Mouse (Mus musculus) limb, embryonic 14.5 days (tissue): ENCODE data around the gene Tulp3. TPM values are rescaled to one million over a fixed set of nuclear protein-coding genes. Genes with fewer than 3 reads are reported as not detected.

Experiments
- ATAC-seq: fragments of 200-750 bp; cut with Nextera tagmentation; 2 replicates; pipeline ENCODE4 v1.8.0; 2017; ENCODE audit warnings: low read depth, moderate number of reproducible peaks, moderate TSS enrichment; ENCODE audit not compliant: low FRiP score
- DNase-seq: peaks from one replicate; pipeline ENCODE4 v3.0.0-alpha.2; 2015; ENCODE audit warnings: low spot score
- H3K27ac ChIP-seq: fragments of 300-500 bp; sonication (generic); replicated peaks from 2 replicates; pipeline ENCODE4 v1.5.1; 2014; ENCODE audit warnings: low read depth, mild to moderate bottlenecking, low read length, moderate library complexity, mixed read lengths
- H3K27me3 ChIP-seq: fragments of 300-500 bp; sonication (generic); 2 replicates; pipeline ENCODE4 v1.6.1; 2014; ENCODE audit warnings: low read length, mixed read lengths; ENCODE audit not compliant: control insufficient read depth, insufficient read depth
- H3K36me3 ChIP-seq: fragments of 300-500 bp; sonication (generic); 2 replicates; pipeline ENCODE4 v1.6.1; 2014; ENCODE audit warnings: mild to moderate bottlenecking, low read length, moderate library complexity, mixed read lengths; ENCODE audit not compliant: control insufficient read depth, insufficient read depth
- H3K4me1 ChIP-seq: fragments of 300-500 bp; sonication (generic); 2 replicates; pipeline ENCODE4 v1.6.1; 2014; ENCODE audit warnings: antibody characterized with exemption, low read length, mixed read lengths; ENCODE audit not compliant: control insufficient read depth, insufficient read depth
- H3K4me2 ChIP-seq: fragments of 300-500 bp; sonication (generic); replicated peaks from 2 replicates; pipeline ENCODE4 v1.6.1; 2014; ENCODE audit warnings: low read depth, mild to moderate bottlenecking, low read length, moderate library complexity; ENCODE audit not compliant: severe bottlenecking
- H3K4me3 ChIP-seq: fragments of 300-500 bp; sonication (generic); replicated peaks from 2 replicates; pipeline ENCODE4 v1.5.1; 2014; ENCODE audit warnings: low read length
- H3K9ac ChIP-seq: fragments of 300-500 bp; sonication (generic); 2 replicates; pipeline ENCODE4 v1.6.1; 2014; ENCODE audit warnings: mild to moderate bottlenecking, low read depth, low read length, moderate library complexity; ENCODE audit not compliant: severe bottlenecking
- H3K9me3 ChIP-seq: fragments of 300-500 bp; sonication (generic); 2 replicates; pipeline ENCODE4 v1.6.1; 2016; ENCODE audit warnings: low read length; ENCODE audit not compliant: control insufficient read depth
- POLR2A ChIP-seq: fragments of 200-500 bp; IDR thresholded peaks from 2 replicates; pipeline ENCODE4 v1.8.0; 2012; ENCODE audit warnings: inconsistent platforms, mild to moderate bottlenecking, moderate library complexity, borderline replicate concordance; ENCODE audit not compliant: insufficient read depth, insufficient read length; ENCODE audit errors: extremely low read depth
- WGBS: fragments of 180-500 bp; shearing (Covaris S2); extraction: QIAGEN DNeasy Blood & Tissue Kit; methylation state at CpG from one replicate; pipeline ENCODE4 v1.1.7; 2014; 5-methylcytosine and 5-hydroxymethylcytosine counted together
- polyA plus RNA-seq, 2 experiments: library from polyadenylated mRNA; depleted of rRNA in 1 of 2; stranded (reverse) in 1 of 2; unstranded in 1 of 2; fragments of >200 nt; fragmentation: Nextera tagmentation in 1 of 2; extraction: Ambion mirVana in 1 of 2; gene quantifications; 2 replicates each; pipeline versions ENCODE4 v1.2.1 to v1.2.3; 2012 to 2014

Tulp3 gene
- polyA plus RNA-seq, 2 experiments = 20.3 to 49.0 TPM

DNA sequence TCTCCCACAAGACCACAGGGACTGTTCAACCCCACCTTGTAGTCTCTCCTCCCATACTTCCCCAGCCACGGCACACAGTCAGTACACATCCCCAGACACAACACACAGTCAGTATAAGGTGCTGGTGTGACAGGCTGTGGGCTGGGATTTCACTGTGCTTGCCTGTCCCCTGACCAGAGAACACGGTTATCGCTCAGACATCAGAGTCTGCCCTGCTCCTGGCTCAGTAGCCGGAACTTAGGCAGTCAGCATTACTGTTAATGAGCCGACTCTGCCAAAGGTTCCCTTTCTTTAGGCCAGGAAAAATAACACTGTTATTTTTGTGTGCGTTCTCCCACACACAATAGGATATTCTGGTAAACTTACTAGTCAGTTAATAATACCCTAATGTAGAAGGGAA, 79.3 kb downstream of the Tulp3 start:
- 89% methylated on average over 6 of the region's 6 CpGs for WGBS
- H3K9ac ChIP-seq = no peak overlapping the region
- no peak for DNase-seq
- H3K9me3 ChIP-seq = no peaks in the 10 kb centered on the region
- peaks cover 7% of the 10 kb centered on the region for H3K4me1 ChIP-seq
- no peak for ATAC-seq
- no peak overlapping the region for H3K27ac ChIP-seq
- TF ChIP-seq POLR2A = no peak
- H3K36me3 ChIP-seq = no peaks in the 10 kb centered on the region
- H3K4me2 ChIP-seq = no peak overlapping the region
- H3K27me3 ChIP-seq = no peaks in the 10 kb centered on the region
- no peak overlapping the region for H3K4me3 ChIP-seq

DNA sequence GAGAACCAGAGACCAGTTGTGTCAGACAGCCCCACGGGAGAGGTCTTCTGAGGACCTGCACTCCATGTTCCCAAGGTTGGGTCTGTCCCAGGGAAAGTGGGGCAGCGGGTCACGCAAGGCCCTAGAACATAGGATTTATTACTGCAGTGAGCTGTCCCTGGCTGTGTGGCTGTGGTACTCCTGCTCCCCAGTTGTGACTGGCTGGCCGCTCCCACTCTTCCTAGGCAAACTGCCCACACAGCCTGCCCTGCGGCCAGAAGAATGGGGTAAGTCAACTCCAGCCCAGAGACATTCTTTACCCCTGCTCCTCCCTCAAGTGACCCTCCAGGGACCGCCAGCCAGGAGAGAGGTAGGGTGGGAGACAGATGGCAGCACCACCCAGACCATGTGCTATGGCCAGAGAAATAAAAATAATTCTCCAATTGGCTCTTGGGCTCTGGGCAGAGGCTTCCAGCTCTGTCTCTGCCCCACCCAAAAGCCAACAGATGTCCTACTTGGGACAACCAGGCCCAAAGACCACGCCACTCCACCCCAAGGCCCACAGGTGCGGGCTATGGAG, 80.1 kb downstream of the Tulp3 start:
- Histone ChIP-seq H3K4me1 (peaks cover 5% of the 10 kb centered on the region; the same call in 1 of the 2 replicates), H3K9ac (no peak overlapping the region), H3K9me3 (no peaks in the 10 kb centered on the region), H3K4me3 (no peak overlapping the region), H3K27ac (no peak overlapping the region), H3K27me3 (no peaks in the 10 kb centered on the region), H3K4me2 (no peak overlapping the region), H3K36me3 (no peaks in the 10 kb centered on the region)
- DNase-seq (no peak), ATAC-seq (0 out of 2 replicates have a peak, but pooled peaks have one; percentile 6)
- 80% methylated on average over 8 of the region's 8 CpGs for WGBS
- TF ChIP-seq POLR2A = no peak

DNA sequence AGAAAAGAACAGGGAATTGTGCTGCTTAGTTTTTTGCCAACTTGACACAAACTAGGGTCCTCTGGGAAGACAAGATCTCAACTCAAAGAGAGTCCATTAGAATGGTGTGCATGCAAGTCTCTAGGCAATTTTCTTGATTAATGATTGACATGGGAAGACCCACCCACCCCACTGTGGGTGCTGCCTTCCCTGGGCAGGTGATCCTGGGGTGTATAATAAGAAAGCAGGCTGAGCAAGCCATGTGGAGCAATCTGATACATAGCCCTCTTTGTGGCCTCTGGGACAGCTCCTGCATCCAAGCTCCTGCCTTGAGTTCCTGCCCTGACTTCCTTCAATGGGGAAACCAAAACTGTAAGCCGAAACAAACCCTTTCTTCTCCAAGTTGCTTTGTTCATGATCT, 82.1 kb downstream of the Tulp3 start:
- Histone ChIP-seq H3K27ac (no peak overlapping the region), H3K27me3 (no peaks in the 10 kb centered on the region), H3K4me3 (no peak overlapping the region), H3K4me2 (no peak overlapping the region), H3K9ac (no peak overlapping the region), H3K9me3 (no peaks in the 10 kb centered on the region), H3K36me3 (no peaks in the 10 kb centered on the region), H3K4me1 (no peaks in the 10 kb centered on the region)
- ATAC-seq (no peak), DNase-seq (no peak)
- WGBS = 81% methylated on average over 1 of the region's 1 CpGs
- TF ChIP-seq POLR2A = no peak

DNA sequence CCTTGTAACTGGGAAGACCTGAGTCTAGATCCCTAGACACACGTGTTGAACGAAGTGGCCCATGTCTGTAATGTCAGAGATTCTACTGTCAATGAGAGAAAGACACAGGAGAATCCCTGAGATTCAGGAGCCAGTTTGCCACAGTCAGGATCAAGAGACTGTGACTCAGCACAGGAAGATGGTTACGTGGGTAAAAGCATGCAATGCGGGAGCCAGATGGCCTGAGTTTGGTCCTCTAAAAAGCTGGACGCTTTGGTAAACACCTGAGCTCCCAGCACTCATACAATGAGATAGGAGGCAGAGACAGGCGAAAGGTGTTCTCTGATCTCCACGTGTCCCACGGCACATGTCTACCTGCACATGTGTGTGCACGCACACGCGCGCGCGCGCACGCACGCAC, 82.9 kb downstream of the Tulp3 start:
- no peak for DNase-seq
- H3K9me3 ChIP-seq = no peaks in the 10 kb centered on the region
- no peak overlapping the region for H3K9ac ChIP-seq
- TF ChIP-seq POLR2A = no peak
- H3K4me1 ChIP-seq = no peaks in the 10 kb centered on the region
- H3K27ac ChIP-seq = no peak overlapping the region
- H3K27me3 ChIP-seq = no peaks in the 10 kb centered on the region
- H3K4me2 ChIP-seq = no peak overlapping the region
- 92% methylated on average over 17 of the region's 17 CpGs for WGBS
- no peaks in the 10 kb centered on the region for H3K36me3 ChIP-seq
- ATAC-seq = no peak
- no peak overlapping the region for H3K4me3 ChIP-seq

Other genes starting within 250 kb of the Tulp3 start
- gene Tspan9, start 212.3 kb downstream of the Tulp3 start, polyA plus RNA-seq (2012; rRNA removed) = 151 and 192 TPM in 2 replicates
- gene Tspan9, start 212.3 kb downstream of the Tulp3 start, polyA plus RNA-seq (2014; fragmentation: Nextera tagmentation; extraction: Ambion mirVana) = 134 and 141 TPM in 2 replicates
- 4.6 and 5.3 TPM in 2 replicates for gene Tead4, start 55.0 kb downstream of the Tulp3 start, polyA plus RNA-seq (2012; rRNA removed)
- gene Tead4, start 55.0 kb downstream of the Tulp3 start, polyA plus RNA-seq (2014; fragmentation: Nextera tagmentation; extraction: Ambion mirVana) = 3.7 and 5.8 TPM in 2 replicates
- 58.8 and 61.3 TPM in 2 replicates for gene Rhno1, start 7.1 kb upstream of the Tulp3 start, polyA plus RNA-seq (2012; rRNA removed)
- gene Rhno1, start 7.1 kb upstream of the Tulp3 start, polyA plus RNA-seq (2014; fragmentation: Nextera tagmentation; extraction: Ambion mirVana) = 127 and 138 TPM in 2 replicates
- gene Foxm1, start 7.1 kb upstream of the Tulp3 start, polyA plus RNA-seq (2012; rRNA removed) = 81.2 and 93.9 TPM in 2 replicates
- gene Foxm1, start 7.1 kb upstream of the Tulp3 start, polyA plus RNA-seq (2014; fragmentation: Nextera tagmentation; extraction: Ambion mirVana) = 30.9 and 33.1 TPM in 2 replicates
- 0.77 and 1.1 TPM in 2 replicates for gene Tex52, start 19.6 kb upstream of the Tulp3 start, polyA plus RNA-seq (2012; rRNA removed)
- gene Tex52, start 19.6 kb upstream of the Tulp3 start, polyA plus RNA-seq (2014; fragmentation: Nextera tagmentation; extraction: Ambion mirVana) = 0.26 and 0.37 TPM in 2 replicates
- gene Gm44596, start 19.7 kb upstream of the Tulp3 start, polyA plus RNA-seq (2012; rRNA removed) = not detected in 2 replicates
- gene Gm44596, start 19.7 kb upstream of the Tulp3 start, polyA plus RNA-seq (2014; fragmentation: Nextera tagmentation; extraction: Ambion mirVana) = not detected in 2 replicates
- gene Nrip2, start 43.4 kb upstream of the Tulp3 start, polyA plus RNA-seq (2012; rRNA removed) = 5.7 and 6.2 TPM in 2 replicates
- gene Nrip2, start 43.4 kb upstream of the Tulp3 start, polyA plus RNA-seq (2014; fragmentation: Nextera tagmentation; extraction: Ambion mirVana) = 7.0 and 8.3 TPM in 2 replicates
- gene Itfg2, start 69.1 kb upstream of the Tulp3 start, polyA plus RNA-seq (2012; rRNA removed) = 34.5 and 41.5 TPM in 2 replicates
- gene Itfg2, start 69.1 kb upstream of the Tulp3 start, polyA plus RNA-seq (2014; fragmentation: Nextera tagmentation; extraction: Ambion mirVana) = 29.0 and 32.1 TPM in 2 replicates
- 187 and 227 TPM in 2 replicates for gene Fkbp4, start 82.8 kb upstream of the Tulp3 start, polyA plus RNA-seq (2012; rRNA removed)
- 297 and 306 TPM in 2 replicates for gene Fkbp4, start 82.8 kb upstream of the Tulp3 start, polyA plus RNA-seq (2014; fragmentation: Nextera tagmentation; extraction: Ambion mirVana)
- 0.06 and 0.47 TPM in 2 replicates for gene Pzp, start 170.9 kb upstream of the Tulp3 start, polyA plus RNA-seq (2012; rRNA removed)
- gene Pzp, start 170.9 kb upstream of the Tulp3 start, polyA plus RNA-seq (2014; fragmentation: Nextera tagmentation; extraction: Ambion mirVana) = not detected in 2 replicates
- gene A2ml1, start 225.8 kb upstream of the Tulp3 start, polyA plus RNA-seq (2012; rRNA removed) = 0.10 TPM in 1 of 2 replicates, not detected in the other
- not detected in 2 replicates for gene A2ml1, start 225.8 kb upstream of the Tulp3 start, polyA plus RNA-seq (2014; fragmentation: Nextera tagmentation; extraction: Ambion mirVana)